Mouse (Mus musculus) lung, adult 2 months (tissue): ENCODE results near the gene Trap1a.

Source experiments
- CTCF ChIP-seq: fragments of 200-500 bp; IDR thresholded peaks from 2 replicates; pipeline ENCODE4 v1.5.1; 2011; ENCODE audit warnings: mild to moderate bottlenecking, low read length, control low read depth; ENCODE audit not compliant: insufficient read depth
- POLR2A ChIP-seq: fragments of 200-500 bp; IDR thresholded peaks from 2 replicates; pipeline ENCODE4 v1.6.1; 2011; ENCODE audit warnings: low read depth, mild to moderate bottlenecking, control low read depth, low read length, borderline replicate concordance; ENCODE audit errors: extremely low read depth

- TF ChIP-seq CTCF (no peak), POLR2A (no peak)
These were observed 2.1 kb downstream of the Trap1a start for GRCm38 (mm10) chrX:139335419-139336074.
